Mouse (Mus musculus) ES-E14 (cell line): ENCODE data around the gene Dolk. TPM values are rescaled to one million over a fixed set of nuclear protein-coding genes. Genes with fewer than 3 reads are reported as not detected.

Experiments
- DNase-seq: peaks from one replicate; pipeline ENCODE4 v3.0.0-alpha.2; 2013; ENCODE audit warnings: low read depth, low spot score
- H3K27ac ChIP-seq: 2 replicates; pipeline ENCODE4 v1.5.1; 2012; ENCODE audit warnings: low read depth, mild to moderate bottlenecking, low read length, moderate library complexity, mixed read lengths; ENCODE audit not compliant: poor library complexity, insufficient read depth, severe bottlenecking
- H3K36me3 ChIP-seq: 2 replicates; pipeline ENCODE4 v1.6.1; 2012; ENCODE audit warnings: mild to moderate bottlenecking, low read length, moderate library complexity, mixed read lengths; ENCODE audit not compliant: control insufficient read depth, poor library complexity, insufficient read depth, severe bottlenecking
- H3K4me1 ChIP-seq, 2 experiments: fragments of 150-350 bp in 1 of 2; sonication (generic) in 1 of 2; 2 replicates each; pipeline ENCODE4 v1.6.1; 2012; ENCODE audit warnings: low read length in 2 of 2, mild to moderate bottlenecking in 1 of 2, mixed read lengths in 1 of 2; ENCODE audit not compliant: control insufficient read depth in 2 of 2, insufficient read depth in 2 of 2, poor library complexity in 1 of 2
- H3K4me3 ChIP-seq, 2 experiments: fragments of 150-350 bp in 1 of 2; sonication (generic) in 1 of 2; 2 replicates each; pipeline ENCODE4 v1.5.1; 2012; ENCODE audit warnings: low read length in 2 of 2, low read depth in 1 of 2, mild to moderate bottlenecking in 1 of 2, mixed read lengths in 1 of 2; ENCODE audit not compliant: insufficient read depth in 1 of 2, poor library complexity in 1 of 2, severe bottlenecking in 1 of 2
- H3K9ac ChIP-seq: 2 replicates; pipeline ENCODE4 v1.6.1; 2012; ENCODE audit warnings: low read depth, mild to moderate bottlenecking, low read length, mixed read lengths; ENCODE audit not compliant: poor library complexity, insufficient read depth, severe bottlenecking
- H3K9me3 ChIP-seq: fragments of 150-350 bp; sonication (generic); 2 replicates; pipeline ENCODE4 v1.6.1; 2012; ENCODE audit warnings: low read depth, mild to moderate bottlenecking, low read length; ENCODE audit not compliant: control insufficient read depth, insufficient read depth
- CHD2 ChIP-seq: IDR thresholded peaks from 2 replicates; pipeline ENCODE4 v1.6.1; 2014; ENCODE audit warnings: mild to moderate bottlenecking, low read depth, low read length, inconsistent platforms
- HCFC1 ChIP-seq: IDR thresholded peaks from 2 replicates; pipeline ENCODE4 v1.6.1; 2012; ENCODE audit warnings: low read length, inconsistent platforms, borderline replicate concordance; ENCODE audit not compliant: insufficient read depth
- MAFK ChIP-seq: IDR thresholded peaks from 2 replicates; pipeline ENCODE4 v1.6.1; 2014; ENCODE audit warnings: mild to moderate bottlenecking, low read depth, low read length, inconsistent platforms; ENCODE audit not compliant: insufficient read depth
- ZC3H11A ChIP-seq: IDR thresholded peaks from 2 replicates; pipeline ENCODE4 v1.6.1; 2012; ENCODE audit warnings: low read depth, mild to moderate bottlenecking, inconsistent platforms, low read length, borderline replicate concordance
- ZNF384 ChIP-seq: IDR thresholded peaks from 2 replicates; pipeline ENCODE4 v1.6.1; 2012; ENCODE audit warnings: low read depth, low read length, inconsistent platforms
- in situ Hi-C, 2 experiments: fragments of 600-800 bp; cut with MboI; formaldehyde crosslinking; loops; one replicate each; pipeline ENCODE4 v1.15.1; 2025; ENCODE audit warnings: low sequenced_read_pairs in 2 of 2, inconsistent platforms in 1 of 2; ENCODE audit not compliant: unreplicated experiment in 2 of 2
- total RNA-seq: library from RNA; depleted of rRNA; stranded (reverse); fragments of 300-350 nt; gene quantifications from 2 replicates; pipeline ENCODE4 v1.2.3, GENCODE M21; 2012

Dolk gene
- total RNA-seq, 1 experiment, result 25.2 TPM

- no peak overlapping the region for H3K9ac ChIP-seq
- no peak for DNase-seq
Measured at GRCm38 (mm10) chr2:30239777-30240176, 46.4 kb downstream of the Dolk start.

GRCm38 (mm10) chr2:30238906-30239465 is 47.1 kb downstream of the Dolk start:
- H3K27ac ChIP-seq, result no peak overlapping the region
- H3K4me1 ChIP-seq, result peaks cover 0 to 11% of the 10 kb centered on the region in 2 experiments; a peak in 1 of 4 replicates
- H3K36me3 ChIP-seq, result peaks cover 9% of the 10 kb centered on the region; the same call in 1 of the 2 replicates
- TF ChIP-seq HCFC1, result no peak
- no peaks in the 10 kb centered on the region for H3K9me3 ChIP-seq
- H3K4me3 ChIP-seq, result no peak overlapping the region
- DNase-seq, result no peak
- no peak overlapping the region for H3K9ac ChIP-seq
- in situ Hi-C loops, result no loop called here

More at GRCm38 (mm10) chr2:30239777-30240176, 46.4 kb downstream of the Dolk start:
- TF ChIP-seq ZC3H11A (no peak), HCFC1 (no peak), CHD2 (no peak), ZNF384 (no peak), MAFK (no peak)
- in situ Hi-C loops, result no loop called here
- Histone ChIP-seq H3K4me3 (no peak overlapping the region), H3K36me3 (peaks cover 9% of the 10 kb centered on the region; the same call in 1 of the 2 replicates), H3K27ac (no peak overlapping the region), H3K9me3 (no peaks in the 10 kb centered on the region), H3K4me1 (peaks cover 0 to 15% of the 10 kb centered on the region in 2 experiments; a peak in 1 of 4 replicates)

GRCm38 (mm10) chr2:30237881-30238280 is 48.3 kb downstream of the Dolk start:
- Histone ChIP-seq H3K4me1 (peaks cover 0 to 8% of the 10 kb centered on the region in 2 experiments; a peak in 1 of 4 replicates), H3K4me3 (peak overlapping the region; percentile 84 to 90), H3K27ac (peak overlapping the region; percentile 33; the same call in 1 of the 2 replicates), H3K9ac (peak overlapping the region; percentile 85), H3K9me3 (no peaks in the 10 kb centered on the region), H3K36me3 (peaks cover 6% of the 10 kb centered on the region; the same call in 1 of the 2 replicates)
- in situ Hi-C loops, result no loop called here
- DNase-seq, result no peak
- TF ChIP-seq MAFK, result no peak
- no peak for TF ChIP-seq HCFC1
- TF ChIP-seq ZNF384, result no peak
- no peak for TF ChIP-seq ZC3H11A
- TF ChIP-seq CHD2, result no peak

GRCm38 (mm10) chr2:30237199-30237880 is 48.8 kb downstream of the Dolk start, which contains the start of gene Lrrc8a:
Gene Lrrc8a (plus strand): TSS chr2:30237715.
- in situ Hi-C loops, result no loop called here

More at GRCm38 (mm10) chr2:30237199-30237880, 48.8 kb downstream of the Dolk start, which contains the start of gene Lrrc8a:
- DNase-seq, result peak; percentile 97
- peak within 1 kb of the TSS; percentile 48; the same call in 1 of the 2 replicates for H3K27ac ChIP-seq
- peaks cover 0 to 5% of the 10 kb centered on the region in 2 experiments; a peak in 1 of 4 replicates for H3K4me1 ChIP-seq
- TF ChIP-seq ZC3H11A (no peak), HCFC1 (peak; percentile 92)
- H3K4me3 ChIP-seq, result peak within 1 kb of the TSS; percentile 84 to 90
- peaks cover 6% of the 10 kb centered on the region; the same call in 1 of the 2 replicates for H3K36me3 ChIP-seq
- H3K9ac ChIP-seq, result peak within 1 kb of the TSS; percentile 92
- H3K9me3 ChIP-seq, result 0 out of 2 replicates have a peak, but pooled peaks cover 2% of the 10 kb centered on the region
